Mouse (Mus musculus) ES-E14 (cell line): ENCODE results near the gene Rita1.

Source experiments
- MAFK ChIP-seq: IDR thresholded peaks from 2 replicates; pipeline ENCODE4 v1.6.1; 2014; ENCODE audit warnings: mild to moderate bottlenecking, low read depth, low read length, inconsistent platforms; ENCODE audit not compliant: insufficient read depth
- ZC3H11A ChIP-seq: IDR thresholded peaks from 2 replicates; pipeline ENCODE4 v1.6.1; 2012; ENCODE audit warnings: low read depth, mild to moderate bottlenecking, inconsistent platforms, low read length, borderline replicate concordance

- no peak for TF ChIP-seq MAFK
- no peak for TF ChIP-seq ZC3H11A
These were observed 44.0 kb downstream of the Rita1 start for GRCm38 (mm10) chr5:120568336-120568768.
